Comparison of ENCODE assay signal across 24 mouse cellular contexts in genomic region chr17:7383167-7384143, GRCm38 (mm10). TPM values are rescaled to one million over a fixed set of nuclear protein-coding genes. Genes with fewer than 3 reads are reported as not detected.
DNase-seq lines count a peak whose midpoint lies in the region; ATAC-seq and TF ChIP-seq lines count a peak whose summit lies in the region.
"Not testable (repeated sequence)": the region's sequence is repeated elsewhere in the genome, so short reads cannot be mapped to it uniquely, and the experiment has no call there.
"Had no signal": no experiment of that assay in that cellular context is flagged by ENCODE, and none has a peak within 500 bp of the region (broad histone marks: within the 10 kb centered on the region; RNA-seq: fewer than 3 reads in every experiment).

No protein-coding gene starts in this region.

- not testable (repeated sequence) for H3K9ac ChIP-seq in intestine, embryonic 16.5 days (ENCODE audit: low read depth, low read length); kidney, embryonic 14.5 days (ENCODE audit: low read depth, low read length); liver, embryonic 15.5 days; liver, postnatal 0 days (replicated peaks)
- peak overlapping the region; percentile 61; the same call in 1 of the 2 replicates for H3K9ac ChIP-seq in liver, adult 2 months (ENCODE audit: low read depth, low read length)

- H3K4me3 ChIP-seq in intestine, embryonic 16.5 days (ENCODE audit: low read length); kidney, embryonic 14.5 days (ENCODE audit: low read length); liver, adult 2 months (ENCODE audit: insufficient read depth, low read depth, low read length); liver, embryonic 15.5 days (replicated peaks); liver, postnatal 0 days (ENCODE audit: low read depth, low read length): not testable (repeated sequence)

- in situ Hi-C loops in Patski (cut with MboI; ENCODE audit: low pct_unique_long_range_greater_than_20kb): not testable (repeated sequence)

- POLR2A ChIA-PET in Patski (lab: Charles Lee): not testable (repeated sequence)

- H3K4me1 ChIP-seq in intestine, embryonic 16.5 days (ENCODE audit: control insufficient read depth, insufficient read depth, low read length); kidney, embryonic 14.5 days (ENCODE audit: control insufficient read depth, insufficient read depth, low read length); liver, adult 2 months (ENCODE audit: control insufficient read depth, insufficient read depth, low read length); liver, embryonic 15.5 days (replicated peaks); liver, postnatal 0 days (ENCODE audit: insufficient read depth): not testable (repeated sequence)

- not testable (repeated sequence) for TF ChIP-seq CTCF in Patski (IDR thresholded peaks at IDR 0.05); liver, adult 2 months (IDR thresholded peaks at IDR 0.05; ENCODE audit: low read depth, low read length); liver, postnatal 0 days (IDR thresholded peaks at IDR 0.05; ENCODE audit: low read depth)

- H3K79me2 ChIP-seq in liver, adult 2 months (ENCODE audit: control insufficient read depth, insufficient read depth, low read length): not testable (repeated sequence)

- H3K27ac ChIP-seq in intestine, embryonic 16.5 days (ENCODE audit: low read length); kidney, embryonic 14.5 days (ENCODE audit: low read depth, low read length); liver, embryonic 15.5 days (replicated peaks): not testable (repeated sequence)
- H3K27ac ChIP-seq in liver, adult 2 months (replicated peaks; ENCODE audit: insufficient read depth, low read depth, low read length): peak overlapping the region; percentile 98
- H3K27ac ChIP-seq in liver, postnatal 0 days (ENCODE audit: low read depth): peak overlapping the region; percentile 83

- 58% methylated on average over 10 of the region's 13 CpGs for WGBS in intestine, embryonic 16.5 days
- 59% methylated on average over 7 of the region's 13 CpGs for WGBS in kidney, embryonic 14.5 days
- WGBS in liver, adult 2 months: 23% methylated on average over 12 of the region's 13 CpGs
- 55% methylated on average over 12 of the region's 13 CpGs for WGBS in liver, embryonic 15.5 days (ENCODE audit: insufficient replicate concordance)
- WGBS in liver, postnatal 0 days (ENCODE audit: insufficient replicate concordance): 54% methylated on average over 6 of the region's 13 CpGs

- TF ChIP-seq EP300 in liver, postnatal 0 days (IDR thresholded peaks at IDR 0.05; ENCODE audit: low read depth): not testable (repeated sequence)

- DNase-seq in Patski (ENCODE audit: low read depth, low spot score); liver, postnatal 0 days: not testable (repeated sequence)
- DNase-seq in heart, adult 11 months: peak; percentile 78
- peak; percentile 58 for DNase-seq in liver, adult 2 months (ENCODE audit: extremely low read depth, low read depth, low spot score)

- not testable (repeated sequence) for H3K27me3 ChIP-seq in Patski; intestine, embryonic 16.5 days (replicated peaks; ENCODE audit: control insufficient read depth, insufficient read depth, low read length); kidney, embryonic 14.5 days (ENCODE audit: control insufficient read depth, insufficient read depth, low read length); liver, adult 2 months (ENCODE audit: control insufficient read depth, insufficient read depth, low read length); liver, embryonic 15.5 days; liver, postnatal 0 days (ENCODE audit: insufficient read depth, low read length)

- H3K4me2 ChIP-seq in intestine, embryonic 16.5 days (ENCODE audit: low read depth, low read length); kidney, embryonic 14.5 days (replicated peaks; ENCODE audit: low read depth, low read length); liver, embryonic 15.5 days; liver, postnatal 0 days (ENCODE audit: low read depth, low read length): not testable (repeated sequence)

- CTCF ChIA-PET in Patski (lab: Charles Lee): not testable (repeated sequence)

- not testable (repeated sequence) for H3K36me3 ChIP-seq in intestine, embryonic 16.5 days (ENCODE audit: control insufficient read depth, insufficient read depth, low read length); kidney, embryonic 14.5 days (ENCODE audit: control insufficient read depth, insufficient read depth, low read length); liver, adult 2 months (ENCODE audit: control insufficient read depth, insufficient read depth, low read length); liver, embryonic 15.5 days (replicated peaks); liver, postnatal 0 days (replicated peaks; ENCODE audit: insufficient read depth, low read length)

- not testable (repeated sequence) for H3K9me3 ChIP-seq in intestine, embryonic 16.5 days (ENCODE audit: control insufficient read depth, low read length); kidney, embryonic 14.5 days (ENCODE audit: control insufficient read depth, low read length); liver, embryonic 15.5 days (replicated peaks); liver, postnatal 0 days (ENCODE audit: low read length)

- not testable (repeated sequence) for TF ChIP-seq POLR2A in liver, adult 2 months (IDR thresholded peaks at IDR 0.05; ENCODE audit: extremely low read depth, insufficient read depth, low read length)

- ATAC-seq in Patski: peak; percentile 60
- peak; percentile 83 for ATAC-seq in intestine, embryonic 16.5 days
- 0 out of 2 replicates have a peak, but pooled peaks have one; percentile 2 for ATAC-seq in kidney, embryonic 14.5 days (ENCODE audit: low FRiP score, low TSS enrichment)
- peak; percentile 38 for ATAC-seq in liver, embryonic 15.5 days (ENCODE audit: insufficient read depth)
- peak; percentile 92 for ATAC-seq in liver, postnatal 0 days
- peak; percentile 59 for ATAC-seq in megakaryocyte progenitor cell, adult 5-6 weeks (replicated peaks; ENCODE audit: poor library complexity)

RNA-seq across cellular contexts. Expression of gene Unc93a2, which starts 1.8 kb away (rescaled TPM):
- polyA plus RNA-seq in Patski (2021): 2.1 TPM
- polyA plus RNA-seq in intestine, embryonic 16.5 days (2015; fragmentation: Nextera tagmentation; extraction: Ambion mirVana): 0.13 TPM in 1 of 2 replicates, not detected in the other
- polyA plus RNA-seq in kidney, embryonic 14.5 days (2014; fragmentation: Nextera tagmentation; extraction: Ambion mirVana): not detected in 2 replicates
- total RNA-seq in liver, adult 2 months (2014; rRNA removed): 2.4 and 4.4 TPM in 2 replicates
- polyA plus RNA-seq in liver, adult 2 months (2012; rRNA removed): 3.4 and 4.5 TPM in 2 replicates
- polyA plus RNA-seq in liver, embryonic 15.5 days (2015; fragmentation: Nextera tagmentation; extraction: Ambion mirVana): 0.53 and 0.73 TPM in 2 replicates
- polyA plus RNA-seq in liver, postnatal 0 days (2015; fragmentation: Nextera tagmentation; extraction: Ambion mirVana): 3.3 and 3.4 TPM in 2 replicates
- 0.64 TPM in 1 of 2 replicates, not detected in the other for total RNA-seq in megakaryocyte progenitor cell, adult 5-6 weeks (2015)
- total RNA-seq in megakaryocyte progenitor cell, adult 5-6 weeks (2017): not detected in 2 replicates
- total RNA-seq: common myeloid progenitor, adult 5-6 weeks had no signal
- polyA plus RNA-seq: CD4-positive, CD25-positive, alpha-beta regulatory T cell, adult 4 months; embryonic facial prominence, embryonic 11.5 days; embryonic facial prominence, embryonic 13.5 days; erythroblast, embryonic 14.5 days; forebrain, embryonic 10.5 days; forebrain, embryonic 12.5 days; forebrain, embryonic 14.5 days; G1E had no signal

RNA-seq across cellular contexts. Expression of gene Gm49630, which starts 11.7 kb away (rescaled TPM):
- polyA plus RNA-seq in Patski (2021): not detected
- not detected in 2 replicates for polyA plus RNA-seq in intestine, embryonic 16.5 days (2015; fragmentation: Nextera tagmentation; extraction: Ambion mirVana)
- not detected in 2 replicates for polyA plus RNA-seq in kidney, embryonic 14.5 days (2014; fragmentation: Nextera tagmentation; extraction: Ambion mirVana)
- total RNA-seq in liver, adult 2 months (2014; rRNA removed): not detected in 2 replicates
- polyA plus RNA-seq in liver, adult 2 months (2012; rRNA removed): not detected in 2 replicates
- not detected in 2 replicates for polyA plus RNA-seq in liver, embryonic 15.5 days (2015; fragmentation: Nextera tagmentation; extraction: Ambion mirVana)
- polyA plus RNA-seq in liver, postnatal 0 days (2015; fragmentation: Nextera tagmentation; extraction: Ambion mirVana): 0.13 TPM in 1 of 2 replicates, not detected in the other
- not detected in 2 replicates for total RNA-seq in megakaryocyte progenitor cell, adult 5-6 weeks (2015)
- total RNA-seq in megakaryocyte progenitor cell, adult 5-6 weeks (2017): not detected in 2 replicates
- total RNA-seq: adrenal gland, adult 2 months; adrenal gland, postnatal 10 days; adrenal gland, postnatal 25 days; adrenal gland, postnatal 4 days; CH12.LX; common myeloid progenitor, adult 5-6 weeks; G1E had no signal
- polyA plus RNA-seq: brain, embryonic 14.5 days; CD4-positive, CD25-positive, alpha-beta regulatory T cell, adult 4 months; embryonic facial prominence, embryonic 11.5 days; embryonic facial prominence, embryonic 13.5 days; embryonic facial prominence, embryonic 15.5 days; erythroblast, embryonic 14.5 days; forebrain, embryonic 10.5 days; forebrain, embryonic 12.5 days; forebrain, embryonic 14.5 days; G1E had no signal

RNA-seq across cellular contexts. Expression of gene Ttll2, which starts 31.0 kb away (rescaled TPM):
- polyA plus RNA-seq in Patski (2021): 0.19 TPM
- polyA plus RNA-seq in intestine, embryonic 16.5 days (2015; fragmentation: Nextera tagmentation; extraction: Ambion mirVana): not detected in 2 replicates
- polyA plus RNA-seq in kidney, embryonic 14.5 days (2014; fragmentation: Nextera tagmentation; extraction: Ambion mirVana): not detected in 2 replicates
- 0.34 TPM in 1 of 2 replicates, not detected in the other for total RNA-seq in liver, adult 2 months (2014; rRNA removed)
- polyA plus RNA-seq in liver, adult 2 months (2012; rRNA removed): 0.07 and 0.14 TPM in 2 replicates
- polyA plus RNA-seq in liver, embryonic 15.5 days (2015; fragmentation: Nextera tagmentation; extraction: Ambion mirVana): 0.05 and 0.07 TPM in 2 replicates
- polyA plus RNA-seq in liver, postnatal 0 days (2015; fragmentation: Nextera tagmentation; extraction: Ambion mirVana): not detected in 2 replicates
- not detected in 2 replicates for total RNA-seq in megakaryocyte progenitor cell, adult 5-6 weeks (2015)
- total RNA-seq in megakaryocyte progenitor cell, adult 5-6 weeks (2017): not detected in 2 replicates
- total RNA-seq: adrenal gland, adult 2 months; adrenal gland, postnatal 10 days; adrenal gland, postnatal 4 days; CH12.LX; common myeloid progenitor, adult 5-6 weeks; G1E had no signal
- polyA plus RNA-seq: brain, embryonic 14.5 days; CD4-positive, CD25-positive, alpha-beta regulatory T cell, adult 4 months; embryonic facial prominence, embryonic 11.5 days; embryonic facial prominence, embryonic 13.5 days; erythroblast, embryonic 14.5 days; forebrain, embryonic 10.5 days; forebrain, embryonic 12.5 days; forebrain, embryonic 14.5 days; G1E had no signal

RNA-seq across cellular contexts. Expression of gene Tcp10a, which starts 59.0 kb away (rescaled TPM):
- 0.03 TPM for polyA plus RNA-seq in Patski (2021)
- not detected in 2 replicates for polyA plus RNA-seq in intestine, embryonic 16.5 days (2015; fragmentation: Nextera tagmentation; extraction: Ambion mirVana)
- polyA plus RNA-seq in kidney, embryonic 14.5 days (2014; fragmentation: Nextera tagmentation; extraction: Ambion mirVana): not detected in 2 replicates
- total RNA-seq in liver, adult 2 months (2014; rRNA removed): not detected in 2 replicates
- 0.07 TPM in 1 of 2 replicates, not detected in the other for polyA plus RNA-seq in liver, adult 2 months (2012; rRNA removed)
- polyA plus RNA-seq in liver, embryonic 15.5 days (2015; fragmentation: Nextera tagmentation; extraction: Ambion mirVana): not detected in 2 replicates
- polyA plus RNA-seq in liver, postnatal 0 days (2015; fragmentation: Nextera tagmentation; extraction: Ambion mirVana): not detected in 2 replicates
- not detected in 2 replicates for total RNA-seq in megakaryocyte progenitor cell, adult 5-6 weeks (2015)
- total RNA-seq in megakaryocyte progenitor cell, adult 5-6 weeks (2017): not detected in 2 replicates
- total RNA-seq: adrenal gland, adult 2 months; adrenal gland, postnatal 10 days; CH12.LX; common myeloid progenitor, adult 5-6 weeks had no signal
- polyA plus RNA-seq: adrenal gland, adult 2 months; brain, embryonic 14.5 days; CD4-positive, CD25-positive, alpha-beta regulatory T cell, adult 4 months; embryonic facial prominence, embryonic 11.5 days; embryonic facial prominence, embryonic 13.5 days; embryonic facial prominence, embryonic 15.5 days; erythroblast, embryonic 14.5 days; forebrain, embryonic 10.5 days; forebrain, embryonic 12.5 days; forebrain, embryonic 14.5 days; G1E had no signal

Comparison
In these comparisons a context has a peak if more than half of its experiments do, and no peak if none do; other contexts are left out.
1. ATAC-seq: peak in every context shown above with its lines; median percentile 92 in liver, postnatal 0 days; 83 in intestine, embryonic 16.5 days; 60 in Patski; 59 in megakaryocyte progenitor cell, adult 5-6 weeks; 38 in liver, embryonic 15.5 days; 2 in kidney, embryonic 14.5 days.